Mouse (Mus musculus) left cerebral cortex, adult 6 months (tissue): ENCODE results near the gene Olfr688. TPM values are rescaled to one million over a fixed set of nuclear protein-coding genes. Genes with fewer than 3 reads are reported as not detected.

Source experiments
- long read RNA-seq, 2 experiments: library from polyadenylated mRNA; unstranded; transcript quantifications; one replicate each; pipeline ENCODE4 v2.0.0; 2019 to 2020
- polyA plus RNA-seq: library from polyadenylated mRNA; unstranded; fragments of <200 nt; fragmentation: Nextera tagmentation; gene quantifications from 2 replicates; pipeline ENCODE4 v1.2.3, GENCODE M21; 2021

Gene Olfr688
- polyA plus RNA-seq, result not detected in 2 replicates
- long read RNA-seq, experiment 1, result 0 reads
- long read RNA-seq, experiment 2, result 0 reads

DNA sequence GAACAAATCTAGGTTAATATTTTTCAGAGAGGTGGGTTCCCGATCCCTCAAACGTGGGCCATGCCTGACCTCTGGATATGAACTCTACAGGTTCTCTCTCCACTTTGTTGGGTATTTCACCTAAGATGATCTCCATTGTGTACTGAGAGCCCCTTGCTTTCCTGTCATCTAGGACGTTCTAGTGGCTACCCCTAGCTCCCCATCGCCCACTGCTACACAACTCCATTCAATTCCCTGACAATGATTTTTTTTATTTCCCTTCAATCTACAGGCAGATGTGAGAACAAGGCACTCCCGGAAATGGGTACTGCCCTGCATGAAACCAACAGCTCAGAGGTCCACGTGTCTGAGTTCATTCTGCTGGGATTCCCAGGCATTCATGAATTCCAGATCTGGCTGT lies at the start of gene Olfr688:
TSS of gene Olfr688 (plus strand) at position 301 of the 400 bp plus-strand sequence.

DNA sequence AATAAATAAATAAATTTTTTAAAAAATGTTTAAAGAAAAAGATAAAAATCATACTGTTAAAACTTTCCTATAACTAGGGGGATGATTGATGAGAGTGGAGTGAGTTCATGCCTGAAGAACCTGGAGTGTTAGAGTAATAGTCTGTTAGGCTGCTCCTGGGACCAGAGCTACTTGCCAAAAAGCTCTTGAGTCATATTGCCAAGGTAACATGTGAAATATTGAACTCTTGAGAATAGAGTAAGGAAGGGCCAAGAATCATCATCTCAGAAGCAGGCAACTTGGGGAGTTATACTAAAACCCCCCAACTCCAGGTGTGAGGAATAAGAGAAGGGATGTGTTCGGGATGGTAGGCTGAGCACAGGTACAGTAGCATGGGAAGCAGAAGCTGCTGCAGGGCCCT lies 23.0 kb downstream of the Olfr688 start, which contains the start of gene Olfr689:
TSS of gene Olfr689 (plus strand) at position 301 of the 400 bp plus-strand sequence.

DNA sequence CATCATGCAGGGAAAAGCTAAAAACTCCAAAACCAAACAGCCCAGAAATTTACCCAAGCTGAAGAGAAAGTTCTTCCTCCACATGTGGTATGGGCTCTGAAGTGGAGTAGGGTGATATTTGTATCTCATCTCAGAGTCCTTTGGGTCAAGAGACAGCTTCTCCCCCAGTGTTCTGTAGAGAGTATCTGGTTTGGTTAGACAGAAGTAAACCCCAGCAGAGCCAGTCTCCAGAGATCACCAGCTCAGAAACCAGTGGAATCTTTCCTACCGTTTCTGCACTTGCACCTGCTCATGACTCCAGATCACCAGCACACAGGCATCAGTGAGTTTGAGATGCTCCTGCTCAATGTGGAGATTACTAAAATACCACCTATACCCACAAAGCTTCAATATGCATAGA lies 46.1 kb downstream of the Olfr688 start, which contains the start of gene Olfr690:
TSS of gene Olfr690 (minus strand) at position 101 of the 400 bp plus-strand sequence.

Other genes with a start within 250 kb of the Olfr688 start
- not detected in 2 replicates for gene Olfr677, start 236.7 kb upstream of the Olfr688 start, polyA plus RNA-seq
- not detected in 2 replicates for gene Olfr678, start 223.6 kb upstream of the Olfr688 start, polyA plus RNA-seq
- gene Olfr679, start 206.9 kb upstream of the Olfr688 start, polyA plus RNA-seq, result not detected in 2 replicates
- gene Olfr680-ps1, start 195.3 kb upstream of the Olfr688 start, polyA plus RNA-seq, result not detected in 2 replicates
- gene Olfr681, start 171.3 kb upstream of the Olfr688 start, polyA plus RNA-seq, result not detected in 2 replicates
- gene Olfr683, start 141.1 kb upstream of the Olfr688 start, polyA plus RNA-seq, result not detected in 2 replicates
- gene Olfr684, start 124.4 kb upstream of the Olfr688 start, polyA plus RNA-seq, result not detected in 2 replicates
- not detected in 2 replicates for gene Olfr685, start 102.1 kb upstream of the Olfr688 start, polyA plus RNA-seq
- gene Olfr686, start 80.6 kb upstream of the Olfr688 start, polyA plus RNA-seq, result not detected in 2 replicates
- gene Olfr689, start 23.1 kb downstream of the Olfr688 start, polyA plus RNA-seq, result not detected in 2 replicates
- gene Olfr690, start 46.0 kb downstream of the Olfr688 start, polyA plus RNA-seq, result not detected in 2 replicates
- not detected in 2 replicates for gene Olfr691, start 54.2 kb downstream of the Olfr688 start, polyA plus RNA-seq
- not detected in 2 replicates for gene Olfr692, start 80.1 kb downstream of the Olfr688 start, polyA plus RNA-seq
- gene Gm5901, start 86.9 kb downstream of the Olfr688 start, polyA plus RNA-seq, result not detected in 2 replicates
- 37.5 and 41.9 TPM in 2 replicates for gene Fam160a2, start 112.0 kb downstream of the Olfr688 start, polyA plus RNA-seq
- 0.33 and 0.43 TPM in 2 replicates for gene Cnga4, start 116.5 kb downstream of the Olfr688 start, polyA plus RNA-seq
- 24.0 and 37.9 TPM in 2 replicates for gene Cckbr, start 137.6 kb downstream of the Olfr688 start, polyA plus RNA-seq
- gene Cavin3, start 194.2 kb downstream of the Olfr688 start, polyA plus RNA-seq, result 36.0 and 38.6 TPM in 2 replicates